Mouse (Mus musculus): ENCODE data around the gene Dhx40.
"Not testable (repeated sequence)": the region's sequence is repeated elsewhere in the genome, so short reads cannot be mapped to it uniquely, and the experiment has no call there.

- TF ChIP-seq CTCF (IDR thresholded peaks at IDR 0.05; ENCODE audit: low read depth, low read length); POLR2A (IDR thresholded peaks at IDR 0.05; ENCODE audit: extremely low read depth, insufficient read depth, low read length): not testable (repeated sequence)
Measured at GRCm38 (mm10) chr11:86813256-86813655, 5.7 kb upstream of the Dhx40 start.
